ENCODE assay signal across 1 mouse cellular context in the genomic region with DNA sequence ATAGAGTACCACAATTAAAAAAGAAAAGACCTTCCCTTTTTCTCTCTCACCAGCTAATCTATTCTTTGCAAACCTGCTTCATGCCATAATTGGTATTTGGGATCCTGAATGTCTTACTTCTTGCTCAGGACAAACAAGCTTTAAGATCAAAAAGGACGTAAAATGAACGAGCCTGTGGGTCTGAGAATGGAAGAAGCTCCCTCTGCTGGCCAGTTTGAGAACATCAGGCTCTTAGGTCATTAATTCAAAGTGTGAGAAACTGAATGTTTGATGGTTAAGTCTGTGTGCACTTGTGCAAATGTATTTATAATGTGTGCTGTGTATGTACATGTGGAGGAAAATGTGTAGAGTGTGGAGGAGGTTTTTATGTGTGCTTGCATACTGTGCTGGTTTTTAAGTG.
TF ChIP-seq lines count a peak whose summit lies in the region.

No protein-coding gene starts in this region.

TF ChIP-seq in MEL, 35 proteins besides CTCF, POLR2A, EP300 and RAD21:
- no peak for TF ChIP-seq MYB (IDR thresholded peaks at IDR 0.05; ENCODE audit: low read depth, low read length)
- TF ChIP-seq ZC3H11A (IDR thresholded peaks at IDR 0.05; ENCODE audit: low read depth, low read length), result peak; percentile 29
- peak; percentile 90 for TF ChIP-seq SMC3 (IDR thresholded peaks at IDR 0.05; ENCODE audit: low read depth, low read length)
- TF ChIP-seq MEF2A (IDR thresholded peaks at IDR 0.05; ENCODE audit: extremely low read depth, insufficient replicate concordance, low read depth, low read length, poor library complexity, severe bottlenecking), result no peak
